Mouse (Mus musculus) cerebellum, adult 2 months (tissue): Measurements from ENCODE around the gene Alox12e. TPM values are rescaled to one million over a fixed set of nuclear protein-coding genes. Genes with fewer than 3 reads are reported as not detected.
A peak's percentile ranks its signal among the peaks of the same experiment; 100 is the strongest.

Experiments
- DNase-seq, 2 experiments: peaks; one replicate each; pipeline ENCODE4 v3.0.0; 2021
- H3K27ac ChIP-seq: fragments of 200-500 bp; 2 replicates; pipeline ENCODE4 v1.5.1; 2012; ENCODE audit warnings: low read length, control low read depth, inconsistent platforms; ENCODE audit not compliant: insufficient read depth
- H3K27me3 ChIP-seq: fragments of 200-500 bp; 2 replicates; pipeline ENCODE4 v1.6.1; 2012; ENCODE audit warnings: inconsistent platforms, mild to moderate bottlenecking, low read length, moderate library complexity; ENCODE audit not compliant: control insufficient read depth, insufficient read depth
- H3K4me1 ChIP-seq: fragments of 200-500 bp; 2 replicates; pipeline ENCODE4 v1.6.1; 2011; ENCODE audit warnings: low read length; ENCODE audit not compliant: control insufficient read depth, insufficient read depth
- H3K4me3 ChIP-seq: fragments of 200-500 bp; replicated peaks from 2 replicates; pipeline ENCODE3; 2011; ENCODE audit warnings: mild to moderate bottlenecking, low read depth, low read length, control low read depth; ENCODE audit not compliant: insufficient read depth
- CTCF ChIP-seq: fragments of 200-500 bp; IDR thresholded peaks from 2 replicates; pipeline ENCODE4 v1.5.1; 2011; ENCODE audit warnings: low read depth, mild to moderate bottlenecking, control low read depth, low read length, moderate library complexity, borderline replicate concordance; ENCODE audit not compliant: insufficient read depth
- POLR2A ChIP-seq: fragments of 200-500 bp; IDR thresholded peaks from 2 replicates; pipeline ENCODE4 v1.6.1; 2011; ENCODE audit warnings: low read length, control low read depth, borderline replicate concordance; ENCODE audit not compliant: insufficient read depth
- WGBS: fragments of 180-500 bp; shearing (Covaris S2); methylation state at CpG from one replicate; pipeline ENCODE4 v1.1.7; 2018; 5-methylcytosine and 5-hydroxymethylcytosine counted together
- polyA plus RNA-seq: library from polyadenylated mRNA; depleted of rRNA; stranded (reverse); fragments of >200 nt; gene quantifications from 2 replicates; pipeline ENCODE4 v1.2.3, GENCODE M21; 2012

Gene Alox12e
- polyA plus RNA-seq, 1 experiment, result not detected

GRCm38 (mm10) chr11:70297836-70298454 lies 24.5 kb downstream of the Alox12e start:
- TF ChIP-seq POLR2A, result no peak
- TF ChIP-seq CTCF, result no peak

GRCm38 (mm10) chr11:70297405-70297804 lies 25.0 kb downstream of the Alox12e start:
- no peak for DNase-seq
- Histone ChIP-seq H3K4me3 (no peak overlapping the region), H3K27me3 (no peaks in the 10 kb centered on the region; the same call in 1 of the 2 replicates), H3K4me1 (no peaks in the 10 kb centered on the region; the same call in 1 of the 2 replicates), H3K27ac (no peak overlapping the region)
- TF ChIP-seq CTCF (no peak), POLR2A (no peak)
- WGBS, result 67% methylated on average over 4 of the region's 4 CpGs

More at GRCm38 (mm10) chr11:70297836-70298454, 24.5 kb downstream of the Alox12e start:
- Histone ChIP-seq H3K27me3 (no peaks in the 10 kb centered on the region; the same call in 1 of the 2 replicates), H3K4me1 (no peaks in the 10 kb centered on the region; the same call in 1 of the 2 replicates), H3K4me3 (no peak overlapping the region), H3K27ac (no peak overlapping the region)
- DNase-seq, result no peak
- 60% methylated on average over 12 of the region's 12 CpGs for WGBS

- H3K4me3 ChIP-seq, result no peak overlapping the region
- TF ChIP-seq CTCF, result no peak
- TF ChIP-seq POLR2A, result no peak
- DNase-seq, result peak in 1 of 2 experiments; percentile 24
- H3K4me1 ChIP-seq, result no peaks in the 10 kb centered on the region; the same call in 1 of the 2 replicates
- H3K27ac ChIP-seq, result no peak overlapping the region
- 27% methylated on average over 6 of the region's 6 CpGs for WGBS
- H3K27me3 ChIP-seq, result no peaks in the 10 kb centered on the region; the same call in 1 of the 2 replicates
These were observed 28.5 kb downstream of the Alox12e start for GRCm38 (mm10) chr11:70293881-70294280.

- H3K4me1 ChIP-seq, result no peaks in the 10 kb centered on the region; the same call in 1 of the 2 replicates
- H3K27ac ChIP-seq, result no peak overlapping the region
- H3K27me3 ChIP-seq, result no peaks in the 10 kb centered on the region
- WGBS, result 94% methylated on average over 6 of the region's 6 CpGs
- H3K4me3 ChIP-seq, result no peak overlapping the region
- TF ChIP-seq CTCF, result no peak
- TF ChIP-seq POLR2A, result no peak
- DNase-seq, result no peak
These were observed 31.2 kb downstream of the Alox12e start for GRCm38 (mm10) chr11:70291235-70291634.

GRCm38 (mm10) chr11:70289236-70289635 lies 33.2 kb downstream of the Alox12e start:
- no peak overlapping the region for H3K4me3 ChIP-seq
- no peak overlapping the region for H3K27ac ChIP-seq
- WGBS, result 37% methylated on average over 6 of the region's 6 CpGs
- H3K4me1 ChIP-seq, result no peaks in the 10 kb centered on the region; the same call in 1 of the 2 replicates
- H3K27me3 ChIP-seq, result no peaks in the 10 kb centered on the region
- DNase-seq, result peak in 1 of 2 experiments; percentile 9
- no peak for TF ChIP-seq POLR2A
- no peak for TF ChIP-seq CTCF

GRCm38 (mm10) chr11:70288102-70288501 lies 34.3 kb downstream of the Alox12e start:
- Histone ChIP-seq H3K27me3 (no peaks in the 10 kb centered on the region), H3K4me1 (no peaks in the 10 kb centered on the region), H3K4me3 (no peak overlapping the region), H3K27ac (no peak overlapping the region)
- DNase-seq, result no peak
- WGBS, result 77% methylated on average over 10 of the region's 10 CpGs
- TF ChIP-seq CTCF (no peak), POLR2A (no peak)

GRCm38 (mm10) chr11:70285686-70286085 lies 36.7 kb downstream of the Alox12e start:
- no peaks in the 10 kb centered on the region for H3K27me3 ChIP-seq
- TF ChIP-seq CTCF (no peak), POLR2A (no peak)
- DNase-seq, result no peak
- H3K4me1 ChIP-seq, result no peaks in the 10 kb centered on the region
- WGBS, result 81% methylated on average over 5 of the region's 5 CpGs
- no peak overlapping the region for H3K27ac ChIP-seq
- H3K4me3 ChIP-seq, result no peak overlapping the region

GRCm38 (mm10) chr11:70284757-70285156 lies 37.7 kb downstream of the Alox12e start:
- no peak for TF ChIP-seq POLR2A
- TF ChIP-seq CTCF, result no peak
- no peak overlapping the region for H3K27ac ChIP-seq
- no peaks in the 10 kb centered on the region for H3K4me1 ChIP-seq
- no peaks in the 10 kb centered on the region for H3K27me3 ChIP-seq
- no peak for DNase-seq
- no peak overlapping the region for H3K4me3 ChIP-seq
- 41% methylated on average over 3 of the region's 3 CpGs for WGBS

GRCm38 (mm10) chr11:70283666-70284065 lies 38.8 kb downstream of the Alox12e start:
- Histone ChIP-seq H3K4me3 (no peak overlapping the region), H3K4me1 (no peaks in the 10 kb centered on the region), H3K27me3 (no peaks in the 10 kb centered on the region), H3K27ac (no peak overlapping the region)
- DNase-seq, result no peak
- TF ChIP-seq POLR2A (no peak), CTCF (no peak)
- 77% methylated on average over 4 of the region's 4 CpGs for WGBS
